ENCODE assay signal across 8 mouse cellular contexts in the genomic region with DNA sequence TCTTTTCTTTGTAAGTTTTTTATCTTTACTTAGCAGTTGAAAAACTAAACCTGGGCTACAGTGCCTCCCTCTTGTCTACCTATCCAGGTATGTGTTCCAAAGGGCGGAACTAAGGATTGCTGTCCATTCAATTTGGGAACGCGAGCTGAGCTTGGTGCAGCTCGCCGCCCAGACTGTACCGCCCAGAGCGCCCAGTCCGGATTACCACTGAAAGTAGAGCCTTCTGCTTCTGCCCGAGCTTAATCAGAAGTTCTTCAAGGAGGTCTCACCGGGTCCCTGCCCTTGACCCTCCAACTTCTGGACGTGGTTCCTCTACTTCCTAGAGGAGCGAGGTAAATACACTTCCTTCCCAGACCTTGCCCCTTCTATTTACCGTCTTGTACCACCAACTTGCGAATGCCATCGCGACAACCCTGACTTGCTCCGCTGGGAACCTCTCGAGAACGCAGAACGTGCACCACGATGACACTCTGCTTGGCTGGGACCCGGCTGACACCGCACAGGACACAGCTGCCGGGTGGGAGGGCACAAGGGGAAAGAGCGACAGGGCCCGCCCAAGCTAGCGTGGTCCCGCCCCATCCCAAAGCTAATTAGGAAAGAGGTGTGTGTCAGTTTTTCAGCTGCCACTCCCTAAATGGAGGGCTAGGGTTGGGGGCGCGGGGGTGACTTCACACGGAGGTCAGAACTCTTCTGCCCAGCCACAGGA. TPM values are rescaled to one million over a fixed set of nuclear protein-coding genes. Genes with fewer than 3 reads are reported as not detected.
DNase-seq lines count a peak whose midpoint lies in the region; ATAC-seq and TF ChIP-seq lines count a peak whose summit lies in the region.

No protein-coding gene starts in this region.

- H3K9me3 ChIP-seq in ES-E14 (ENCODE audit: control insufficient read depth, insufficient read depth, low read depth, low read length): no peaks in the 10 kb centered on the region
- no peaks in the 10 kb centered on the region for H3K9me3 ChIP-seq in heart, embryonic 10.5 days
- H3K9me3 ChIP-seq in kidney, embryonic 14.5 days (ENCODE audit: control insufficient read depth, low read length): no peaks in the 10 kb centered on the region

- H3K4me2 ChIP-seq in kidney, embryonic 14.5 days (replicated peaks; ENCODE audit: low read depth, low read length): peak overlapping the region; percentile 92

- no peak for TF ChIP-seq CTCF in bone marrow, adult 2 months (IDR thresholded peaks at IDR 0.05; ENCODE audit: control insufficient read depth, insufficient read depth, low read length)
- no peak for TF ChIP-seq CTCF in embryonic fibroblast, embryonic 13.5 days (IDR thresholded peaks at IDR 0.05; ENCODE audit: borderline replicate concordance, insufficient read depth, low read length)

- peak overlapping the region; percentile 28 for H3K9ac ChIP-seq in ES-E14 (ENCODE audit: insufficient read depth, low read depth, low read length, poor library complexity, severe bottlenecking)
- H3K9ac ChIP-seq in kidney, embryonic 14.5 days (ENCODE audit: low read depth, low read length): peak overlapping the region; percentile 72

- TF ChIP-seq POLR2A in bone marrow, adult 2 months (IDR thresholded peaks at IDR 0.05; ENCODE audit: borderline replicate concordance, control insufficient read depth, low read depth, low read length): peak; percentile 45; the same call in 1 of the 2 replicates
- TF ChIP-seq POLR2A in embryonic fibroblast, embryonic 13.5 days (IDR thresholded peaks at IDR 0.05; ENCODE audit: low read depth, low read length): peak; percentile 84

- H3K36me3 ChIP-seq in ES-E14 (ENCODE audit: control insufficient read depth, insufficient read depth, low read length, poor library complexity, severe bottlenecking): no peaks in the 10 kb centered on the region
- H3K36me3 ChIP-seq in heart, embryonic 10.5 days: no peaks in the 10 kb centered on the region
- H3K36me3 ChIP-seq in kidney, embryonic 14.5 days (ENCODE audit: control insufficient read depth, insufficient read depth, low read length): no peaks in the 10 kb centered on the region

- H3K27me3 ChIP-seq in heart, embryonic 10.5 days (ENCODE audit: insufficient read depth, poor library complexity, severe bottlenecking): no peaks in the 10 kb centered on the region
- H3K27me3 ChIP-seq in kidney, embryonic 14.5 days (ENCODE audit: control insufficient read depth, insufficient read depth, low read length): no peaks in the 10 kb centered on the region

- peak; percentile 72 for DNase-seq in ES-E14 (ENCODE audit: low read depth, low spot score)
- peak; percentile 93 for DNase-seq in heart, embryonic 10.5 days (ENCODE audit: low spot score)
- peak; percentile 85 for DNase-seq in lung, postnatal 14 days
- DNase-seq in ovary, postnatal 10 days (ENCODE audit: low spot score): peak; percentile 39
- peak; percentile 86 for DNase-seq in urinary bladder, postnatal 14 days (ENCODE audit: low spot score)

- in situ Hi-C loops in ES-E14 (cut with MboI; ENCODE audit: low sequenced_read_pairs in 2 of 2, unreplicated experiment in 2 of 2): no loop called here

- peak overlapping the region; percentile 63 to 75 for H3K4me3 ChIP-seq in ES-E14 (ENCODE audit: insufficient read depth in 1 of 2, low read depth in 1 of 2, low read length in 2 of 2, poor library complexity in 1 of 2, severe bottlenecking in 1 of 2)
- H3K4me3 ChIP-seq in bone marrow, adult 2 months (replicated peaks; ENCODE audit: control insufficient read depth, low read depth, low read length): peak overlapping the region; percentile 95
- H3K4me3 ChIP-seq in embryonic fibroblast, embryonic 13.5 days (ENCODE audit: insufficient read depth, low read length): peak overlapping the region; percentile 59
- H3K4me3 ChIP-seq in heart, embryonic 10.5 days: peak overlapping the region; percentile 84
- peak overlapping the region; percentile 74 for H3K4me3 ChIP-seq in kidney, embryonic 14.5 days (ENCODE audit: low read length)

- ATAC-seq in kidney, embryonic 14.5 days (ENCODE audit: low FRiP score, low TSS enrichment): peak; percentile 97

- no peak overlapping the region for H3K27ac ChIP-seq in ES-E14 (ENCODE audit: insufficient read depth, low read depth, low read length, poor library complexity, severe bottlenecking)
- H3K27ac ChIP-seq in bone marrow, adult 2 months (ENCODE audit: control insufficient read depth, insufficient read depth, low read depth, low read length, poor library complexity): peak overlapping the region; percentile 92
- peak overlapping the region; percentile 66 for H3K27ac ChIP-seq in embryonic fibroblast, embryonic 13.5 days (ENCODE audit: insufficient read depth, low read length)
- peak overlapping the region; percentile 93 for H3K27ac ChIP-seq in heart, embryonic 10.5 days
- no peak overlapping the region for H3K27ac ChIP-seq in kidney, embryonic 14.5 days (ENCODE audit: low read depth, low read length)

- no peaks in the 10 kb centered on the region for H3K4me1 ChIP-seq in ES-E14 (ENCODE audit: control insufficient read depth in 2 of 2, insufficient read depth in 2 of 2, low read length in 2 of 2, poor library complexity in 1 of 2)
- H3K4me1 ChIP-seq in bone marrow, adult 2 months (ENCODE audit: control insufficient read depth, insufficient read depth, low read length): no peaks in the 10 kb centered on the region; the same call in 1 of the 2 replicates
- H3K4me1 ChIP-seq in embryonic fibroblast, embryonic 13.5 days (ENCODE audit: control insufficient read depth, insufficient read depth, low read length): peaks cover 2% of the 10 kb centered on the region; the same call in 1 of the 2 replicates
- H3K4me1 ChIP-seq in heart, embryonic 10.5 days: 0 out of 2 replicates have a peak, but pooled peaks cover 2% of the 10 kb centered on the region
- no peaks in the 10 kb centered on the region for H3K4me1 ChIP-seq in kidney, embryonic 14.5 days (ENCODE audit: control insufficient read depth, insufficient read depth, low read length)

- WGBS in bone marrow, adult 2 months: 1% methylated on average over 31 of the region's 31 CpGs
- 2% methylated on average over 31 of the region's 31 CpGs for WGBS in heart, embryonic 10.5 days
- under 1% methylated on average over 31 of the region's 31 CpGs for WGBS in kidney, embryonic 14.5 days

TF ChIP-seq in ES-E14, 5 proteins besides CTCF, POLR2A, EP300 and RAD21:
- TF ChIP-seq ZC3H11A (IDR thresholded peaks at IDR 0.05; ENCODE audit: borderline replicate concordance, low read depth, low read length): no peak
- TF ChIP-seq ZNF384 (IDR thresholded peaks at IDR 0.05; ENCODE audit: low read depth, low read length): no peak
- TF ChIP-seq MAFK (IDR thresholded peaks at IDR 0.05; ENCODE audit: insufficient read depth, low read depth, low read length): no peak
- no peak for TF ChIP-seq HCFC1 (IDR thresholded peaks at IDR 0.05; ENCODE audit: borderline replicate concordance, insufficient read depth, low read length)
- no peak for TF ChIP-seq CHD2 (IDR thresholded peaks at IDR 0.05; ENCODE audit: low read depth, low read length)

RNA-seq across cellular contexts. Expression of gene Cast, which starts 1.0 kb away (rescaled TPM):
- total RNA-seq in ES-E14 (2012; rRNA removed): 14.7 and 21.2 TPM in 2 replicates
- 68.9 and 74.9 TPM in 2 replicates for polyA plus RNA-seq in bone marrow, adult 2 months (2011; ENCODE audit: insufficient read depth, insufficient read length, low replicate concordance, missing spikeins)
- 136 and 175 TPM in 2 replicates for polyA plus RNA-seq in embryonic fibroblast, embryonic 13.5 days (2011; ENCODE audit: insufficient read length, low read depth, missing spikeins)
- 36.0 and 54.4 TPM in 2 replicates for polyA plus RNA-seq in heart, embryonic 10.5 days (2016; fragmentation: Nextera tagmentation; extraction: Ambion mirVana)
- 18.9 and 28.8 TPM in 2 replicates for polyA plus RNA-seq in kidney, embryonic 14.5 days (2014; fragmentation: Nextera tagmentation; extraction: Ambion mirVana)

Comparison
In these comparisons a context has a peak if more than half of its experiments do, and no peak if none do; other contexts are left out.
1. DNase-seq: peak in every context shown above with its lines; median percentile 93 in heart, embryonic 10.5 days; 86 in urinary bladder, postnatal 14 days; 85 in lung, postnatal 14 days; 72 in ES-E14; 39 in ovary, postnatal 10 days.
2. H3K27ac ChIP-seq: peak in bone marrow, adult 2 months (single experiment), embryonic fibroblast, embryonic 13.5 days (single experiment) and heart, embryonic 10.5 days (single experiment); none in ES-E14 (single experiment) and kidney, embryonic 14.5 days (single experiment).
3. Peak in every context shown above with its lines, with median percentiles within 50 percentile points of each other: H3K4me3 ChIP-seq.